Mouse (Mus musculus) activated CD4-positive, CD25-positive, alpha-beta regulatory T cell, adult 4 months (primary cell): Measurements from ENCODE around the gene Gng3. TPM values are rescaled to one million over a fixed set of nuclear protein-coding genes. Genes with fewer than 3 reads are reported as not detected.

ENCODE experiments used
- ATAC-seq: one replicate; pipeline ENCODE4 v1.8.0; 2017
- polyA plus RNA-seq, 2 experiments: library from polyadenylated mRNA; unstranded; fragments of 100-300 nt; shearing (Covaris generic); gene quantifications; one replicate each; pipeline ENCODE4 v1.2.1; 2017

Gene Gng3
- polyA plus RNA-seq, 2 experiments from 2014 or later, result 0.42 to 1.2 TPM

DNA sequence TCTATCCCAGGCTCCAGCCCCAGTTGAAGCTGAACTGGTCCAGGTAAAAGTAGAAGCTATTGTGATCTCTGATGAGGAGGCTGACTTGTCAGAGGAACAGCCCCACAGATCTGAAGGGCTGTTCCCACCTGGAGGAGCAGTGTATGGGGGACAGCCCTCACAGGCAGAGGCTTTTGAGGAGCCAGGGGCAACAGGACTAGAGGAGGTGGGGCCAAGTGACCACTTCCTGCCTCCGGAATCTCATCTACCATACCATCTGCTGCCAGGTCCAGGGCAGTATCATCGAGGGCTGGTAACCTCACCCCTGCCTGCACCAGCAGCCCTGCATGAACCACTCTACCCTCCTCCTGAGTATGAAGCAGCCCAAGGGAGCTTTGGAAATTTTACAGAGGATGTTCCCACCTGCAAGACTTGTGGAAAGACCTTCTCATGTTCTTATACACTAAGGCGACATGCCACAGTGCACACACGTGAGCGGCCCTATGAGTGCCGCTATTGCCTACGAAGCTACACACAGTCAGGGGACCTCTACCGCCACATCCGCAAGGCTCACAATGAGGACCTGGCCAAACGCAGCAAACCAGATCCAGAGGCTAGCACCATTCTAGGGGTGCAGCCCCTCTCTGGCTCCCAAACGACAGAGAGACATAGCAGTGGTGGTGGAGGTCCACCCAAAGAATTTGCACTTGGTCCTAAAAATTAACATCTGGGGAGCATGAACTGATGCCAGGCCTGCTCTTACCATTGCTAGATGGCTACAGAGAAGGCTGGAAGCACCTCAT, 34.9 kb downstream of the Gng3 start:
- ATAC-seq, result no peak

GRCm38 (mm10) chr19:8803204-8803780, 35.7 kb downstream of the Gng3 start:
- no peak for ATAC-seq

GRCm38 (mm10) chr19:8802130-8802821, 36.7 kb downstream of the Gng3 start, which contains the start of gene Zbtb3:
Gene Zbtb3 (plus strand): TSS chr19:8802555.
- ATAC-seq, result peak; percentile 92

- ATAC-seq, result no peak
Measured at GRCm38 (mm10) chr19:8798947-8799315, 40.1 kb downstream of the Gng3 start.

DNA sequence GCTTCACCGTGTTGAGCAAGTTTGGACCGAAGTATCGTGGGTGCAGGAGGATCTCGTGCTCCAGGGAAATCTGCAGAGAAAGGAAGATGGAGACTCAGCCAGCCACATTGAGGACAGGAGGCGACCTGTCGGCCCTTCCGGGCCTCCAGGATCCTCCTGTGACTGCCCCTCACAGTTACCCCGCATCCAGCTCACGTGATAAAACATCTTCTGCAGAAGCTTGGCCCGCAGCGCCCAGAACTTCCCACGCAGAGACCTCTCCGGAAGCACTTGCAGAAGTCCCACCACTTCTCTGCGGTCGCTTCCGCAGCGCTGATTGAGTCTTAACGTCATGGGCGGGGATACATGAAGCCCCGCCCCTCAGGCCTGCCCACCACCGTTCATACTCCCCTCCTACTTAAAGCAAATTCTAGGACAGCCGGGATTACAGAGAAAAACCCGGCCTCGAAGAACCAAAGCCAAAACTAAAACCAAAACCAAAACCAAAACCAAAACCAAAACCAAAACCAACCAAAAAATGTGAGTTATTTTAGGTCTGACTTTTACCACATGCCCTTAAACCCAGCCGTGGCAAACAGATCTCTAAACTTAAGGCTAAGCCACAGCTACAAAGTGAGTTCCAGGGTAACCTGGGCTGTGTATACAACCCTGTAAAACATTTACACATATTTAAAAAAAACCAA, 40.6 kb downstream of the Gng3 start, which contains the start of gene Polr2g:
Gene Polr2g (minus strand): TSS at position 314 of the 683 bp plus-strand sequence.
- peak; percentile 59 for ATAC-seq

- ATAC-seq, result no peak
Measured at GRCm38 (mm10) chr19:8790171-8790570, 48.8 kb downstream of the Gng3 start.

GRCm38 (mm10) chr19:8789171-8789570, 49.8 kb downstream of the Gng3 start:
- no peak for ATAC-seq

- no peak for ATAC-seq
Measured at GRCm38 (mm10) chr19:8788521-8788920, 50.5 kb downstream of the Gng3 start.

Other genes with a start within 250 kb of the Gng3 start
- gene Slc22a8, start 247.9 kb downstream of the Gng3 start, polyA plus RNA-seq, result under 1 TPM in 1 of 2 experiments, not detected in 1; 0.40 TPM
- gene Slc22a6, start 221.2 kb downstream of the Gng3 start, polyA plus RNA-seq, result not detected
- not detected for gene Chrm1, start 175.4 kb downstream of the Gng3 start, polyA plus RNA-seq
- 10 to 100 TPM; 60.3 to 69.3 TPM for gene Slc3a2, start 115.8 kb downstream of the Gng3 start, polyA plus RNA-seq
- 10 to 100 TPM; 43.3 to 70.5 TPM for gene Wdr74, start 103.4 kb downstream of the Gng3 start, polyA plus RNA-seq
- not detected for gene 1700092M07Rik, start 98.5 kb downstream of the Gng3 start, polyA plus RNA-seq
- gene Stx5a, start 97.8 kb downstream of the Gng3 start, polyA plus RNA-seq, result 100 to 1,000 TPM; 109 to 113 TPM
- gene Nxf1, start 82.1 kb downstream of the Gng3 start, polyA plus RNA-seq, result 100 to 1,000 TPM; 126 to 163 TPM
- gene Tmem223, start 68.2 kb downstream of the Gng3 start, polyA plus RNA-seq, result 100 to 1,000 TPM; 115 to 137 TPM
- 100 to 1,000 TPM in 1 of 2 experiments, 10 to 100 TPM in 1; 98.5 to 110 TPM for gene Tmem179b, start 64.7 kb downstream of the Gng3 start, polyA plus RNA-seq
- 1 to 10 TPM; 3.5 to 6.9 TPM for gene Taf6l, start 52.8 kb downstream of the Gng3 start, polyA plus RNA-seq
- 100 to 1,000 TPM; 171 to 186 TPM for gene Polr2g, start 40.6 kb downstream of the Gng3 start, polyA plus RNA-seq
- gene Zbtb3, start 36.6 kb downstream of the Gng3 start, polyA plus RNA-seq, result 1 to 10 TPM; 2.1 TPM
- gene Ttc9c, start 19.9 kb downstream of the Gng3 start, polyA plus RNA-seq, result 10 to 100 TPM; 39.9 to 43.8 TPM
- 1 to 10 TPM; 6.0 to 6.1 TPM for gene Hnrnpul2, start 19.2 kb downstream of the Gng3 start, polyA plus RNA-seq
- gene AC129217.1, start 9.4 kb downstream of the Gng3 start, polyA plus RNA-seq, result not detected
- gene Bscl2, start 1.7 kb downstream of the Gng3 start, polyA plus RNA-seq, result 100 to 1,000 TPM in 1 of 2 experiments, 10 to 100 TPM in 1; 93.4 to 102 TPM
- not detected for gene Lrrn4cl, start 11.6 kb upstream of the Gng3 start, polyA plus RNA-seq
- 10 to 100 TPM; 62.6 to 75.9 TPM for gene Ubxn1, start 32.3 kb upstream of the Gng3 start, polyA plus RNA-seq
- 10 to 100 TPM; 85.8 to 90.4 TPM for gene Uqcc3, start 41.7 kb upstream of the Gng3 start, polyA plus RNA-seq
- 10 to 100 TPM; 63.2 to 70.9 TPM for gene Lbhd1, start 44.5 kb upstream of the Gng3 start, polyA plus RNA-seq
- not detected for gene Gm49403, start 44.7 kb upstream of the Gng3 start, polyA plus RNA-seq
- 100 to 1,000 TPM; 112 to 130 TPM for gene 1810009A15Rik, start 49.7 kb upstream of the Gng3 start, polyA plus RNA-seq
- 1 to 10 TPM in 1 of 2 experiments, not detected in 1; 1.5 TPM for gene Gm49416, start 49.7 kb upstream of the Gng3 start, polyA plus RNA-seq
- gene Ints5, start 53.8 kb upstream of the Gng3 start, polyA plus RNA-seq, result 10 to 100 TPM in 1 of 2 experiments, 1 to 10 TPM in 1; 8.9 to 12.2 TPM
- gene Ganab, start 58.9 kb upstream of the Gng3 start, polyA plus RNA-seq, result 10 to 100 TPM; 40.0 to 57.3 TPM
- gene B3gat3, start 81.2 kb upstream of the Gng3 start, polyA plus RNA-seq, result 10 to 100 TPM; 16.3 to 18.6 TPM
- gene Rom1, start 90.2 kb upstream of the Gng3 start, polyA plus RNA-seq, result 10 to 100 TPM in 1 of 2 experiments, 1 to 10 TPM in 1; 7.7 to 11.6 TPM
- gene Eml3, start 90.4 kb upstream of the Gng3 start, polyA plus RNA-seq, result 10 to 100 TPM; 20.4 to 25.1 TPM
- 100 to 1,000 TPM in 1 of 2 experiments, 10 to 100 TPM in 1; 58.5 to 101 TPM for gene Mta2, start 102.7 kb upstream of the Gng3 start, polyA plus RNA-seq
- gene Tut1, start 114.7 kb upstream of the Gng3 start, polyA plus RNA-seq, result 10 to 100 TPM; 21.3 to 25.1 TPM
- 100 to 1,000 TPM; 589 to 842 TPM for gene Eef1g, start 127.8 kb upstream of the Gng3 start, polyA plus RNA-seq
- gene Ahnak, start 150.1 kb upstream of the Gng3 start, polyA plus RNA-seq, result 10 to 100 TPM; 47.2 to 60.1 TPM
- not detected for gene Scgb1a1, start 248.8 kb upstream of the Gng3 start, polyA plus RNA-seq